Mouse (Mus musculus) WW6 (cell line): Measurements from ENCODE around the gene Irx5.

Experiments used
- DNase-seq: peaks from one replicate; pipeline ENCODE4 v3.0.0-alpha.2; 2013; ENCODE audit warnings: low read depth, low spot score

Irx5 gene

GRCm38 (mm10) chr8:92357398-92357981 is at the start of gene Irx5:
Gene Irx5 (plus strand): TSS chr8:92357625.
- DNase-seq: no peak

- DNase-seq: no peak
Measured at GRCm38 (mm10) chr8:92312178-92312577, 45.2 kb upstream of the Irx5 start.

GRCm38 (mm10) chr8:92313707-92314106 is 43.7 kb upstream of the Irx5 start:
- DNase-seq: no peak

GRCm38 (mm10) chr8:92323751-92324150 is 33.7 kb upstream of the Irx5 start:
- DNase-seq: no peak

GRCm38 (mm10) chr8:92327176-92327575 is 30.2 kb upstream of the Irx5 start:
- no peak for DNase-seq

GRCm38 (mm10) chr8:92329273-92329672 is 28.2 kb upstream of the Irx5 start:
- no peak for DNase-seq

- DNase-seq: no peak
Measured at GRCm38 (mm10) chr8:92331811-92332210, 25.6 kb upstream of the Irx5 start.

- no peak for DNase-seq
Measured at GRCm38 (mm10) chr8:92333406-92333805, 24.0 kb upstream of the Irx5 start.

GRCm38 (mm10) chr8:92335079-92335478 is 22.3 kb upstream of the Irx5 start:
- DNase-seq: no peak

GRCm38 (mm10) chr8:92336041-92336440 is 21.4 kb upstream of the Irx5 start:
- no peak for DNase-seq

- DNase-seq: no peak
Measured at GRCm38 (mm10) chr8:92343544-92343943, 13.9 kb upstream of the Irx5 start.

- DNase-seq: no peak
Measured at GRCm38 (mm10) chr8:92349898-92350486, 7.4 kb upstream of the Irx5 start.

- DNase-seq: no peak
Measured at GRCm38 (mm10) chr8:92353405-92353804, 4.0 kb upstream of the Irx5 start.

GRCm38 (mm10) chr8:92354536-92355482 is 2.6 kb upstream of the Irx5 start:
- no peak for DNase-seq

- DNase-seq: peak; percentile 98
Measured at GRCm38 (mm10) chr8:92355701-92356612, 1.5 kb upstream of the Irx5 start.

- DNase-seq: no peak
Measured at GRCm38 (mm10) chr8:92356613-92357375, 631 bp upstream of the Irx5 start.

- DNase-seq: no peak
Measured at GRCm38 (mm10) chr8:92358141-92358999, 945 bp downstream of the Irx5 start.

- DNase-seq: no peak
Measured at GRCm38 (mm10) chr8:92359000-92359832, 1.8 kb downstream of the Irx5 start.

- DNase-seq: no peak
Measured at GRCm38 (mm10) chr8:92359833-92360082, 2.3 kb downstream of the Irx5 start.
